Mouse (Mus musculus): ENCODE data around the gene Ptprf. TPM values are rescaled to one million over a fixed set of nuclear protein-coding genes. Genes with fewer than 3 reads are reported as not detected.

The Ptprf gene
- polyA plus RNA-seq, 1 experiment from 2014 or later, result 82.7 TPM

DNA sequence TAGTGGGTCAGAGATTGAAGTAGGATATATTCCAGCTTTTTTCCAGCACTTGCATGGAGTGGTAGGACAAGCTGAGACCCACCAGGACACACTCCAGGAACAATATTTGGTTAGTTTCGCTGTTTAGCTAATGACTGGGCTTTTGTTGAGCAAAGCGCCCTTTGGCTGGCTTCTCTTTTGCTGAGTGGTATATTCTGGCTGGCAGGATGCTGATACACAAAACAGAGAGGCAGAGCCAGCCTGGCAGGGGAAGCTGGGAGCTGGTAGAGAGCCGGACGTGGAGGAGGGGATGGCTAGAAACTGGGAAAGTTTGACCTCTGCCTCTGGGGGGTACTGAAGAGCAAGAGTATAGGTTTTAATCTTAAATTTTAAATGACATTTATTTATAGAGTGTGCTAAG, 13.8 kb upstream of the Ptprf start:
- Histone ChIP-seq H3K27ac (no peak overlapping the region), H3K36me3 (no peaks in the 10 kb centered on the region), H3K4me1 (peaks cover 10% of the 10 kb centered on the region; the same call in 1 of the 2 replicates), H3K4me3 (no peak overlapping the region), H3K9ac (no peak overlapping the region), H3K27me3 (no peaks in the 10 kb centered on the region), H3K9me3 (no peaks in the 10 kb centered on the region), H3K4me2 (no peak overlapping the region)
- WGBS, result 49% methylated on average over 4 of the region's 4 CpGs
- no peak for ATAC-seq (ENCODE audit: insufficient number of reproducible peaks, low FRiP score, low TSS enrichment, low read depth)

GRCm38 (mm10) chr4:118297844-118298243, 6.6 kb upstream of the Ptprf start:
- Histone ChIP-seq H3K27me3 (no peaks in the 10 kb centered on the region), H3K4me3 (no peak overlapping the region), H3K4me1 (peaks cover 7% of the 10 kb centered on the region), H3K9ac (no peak overlapping the region), H3K36me3 (no peaks in the 10 kb centered on the region), H3K27ac (no peak overlapping the region), H3K4me2 (no peak overlapping the region), H3K9me3 (no peaks in the 10 kb centered on the region)
- ATAC-seq (ENCODE audit: insufficient number of reproducible peaks, low FRiP score, low TSS enrichment, low read depth), result no peak
- WGBS, result 8% methylated on average over 5 of the region's 5 CpGs

- WGBS, result 53% methylated on average over 17 of the region's 17 CpGs
- Histone ChIP-seq H3K4me2 (no peak overlapping the region), H3K4me1 (peaks cover 7% of the 10 kb centered on the region), H3K27me3 (no peaks in the 10 kb centered on the region), H3K9me3 (no peaks in the 10 kb centered on the region), H3K36me3 (no peaks in the 10 kb centered on the region), H3K27ac (no peak overlapping the region), H3K9ac (no peak overlapping the region), H3K4me3 (no peak overlapping the region)
- ATAC-seq (ENCODE audit: insufficient number of reproducible peaks, low FRiP score, low TSS enrichment, low read depth), result no peak
Measured at GRCm38 (mm10) chr4:118295651-118296561, 4.7 kb upstream of the Ptprf start.

DNA sequence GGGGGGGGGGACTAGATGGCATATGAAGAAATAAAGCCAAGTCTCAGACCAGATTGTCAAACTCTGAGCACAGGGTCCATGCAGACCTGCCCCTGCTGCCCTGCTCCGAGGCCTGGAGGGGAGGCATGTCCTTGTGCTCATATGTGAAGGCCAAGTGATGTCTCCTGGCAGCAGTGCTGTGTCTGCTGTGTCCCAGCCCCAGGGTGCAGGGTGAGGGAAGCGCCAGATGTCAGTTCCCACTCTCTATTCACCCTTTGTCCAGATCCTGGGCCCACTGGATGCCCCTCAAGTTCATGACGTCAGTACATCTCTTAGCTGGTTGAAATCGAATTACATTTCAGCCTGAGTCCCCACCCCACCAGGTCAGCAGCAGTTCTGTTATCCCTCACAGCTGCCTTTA, 3.6 kb upstream of the Ptprf start:
- no peaks in the 10 kb centered on the region for H3K27me3 ChIP-seq
- no peak overlapping the region for H3K27ac ChIP-seq
- no peak for ATAC-seq (ENCODE audit: insufficient number of reproducible peaks, low FRiP score, low TSS enrichment, low read depth)
- no peaks in the 10 kb centered on the region for H3K36me3 ChIP-seq
- no peaks in the 10 kb centered on the region for H3K9me3 ChIP-seq
- H3K4me1 ChIP-seq, result peaks cover 10% of the 10 kb centered on the region
- H3K4me3 ChIP-seq, result no peak overlapping the region
- no peak overlapping the region for H3K9ac ChIP-seq
- 70% methylated on average over 4 of the region's 4 CpGs for WGBS
- H3K4me2 ChIP-seq, result no peak overlapping the region

- Histone ChIP-seq H3K4me1 (peaks cover 23% of the 10 kb centered on the region), H3K27ac (no peak overlapping the region), H3K4me2 (no peak overlapping the region), H3K4me3 (no peak overlapping the region), H3K27me3 (no peaks in the 10 kb centered on the region), H3K36me3 (no peaks in the 10 kb centered on the region), H3K9me3 (no peaks in the 10 kb centered on the region), H3K9ac (no peak overlapping the region)
- ATAC-seq (ENCODE audit: insufficient number of reproducible peaks, low FRiP score, low TSS enrichment, low read depth), result no peak
- WGBS, result 12% methylated on average over 11 of the region's 11 CpGs
Measured at GRCm38 (mm10) chr4:118292741-118293306, 1.6 kb upstream of the Ptprf start.

DNA sequence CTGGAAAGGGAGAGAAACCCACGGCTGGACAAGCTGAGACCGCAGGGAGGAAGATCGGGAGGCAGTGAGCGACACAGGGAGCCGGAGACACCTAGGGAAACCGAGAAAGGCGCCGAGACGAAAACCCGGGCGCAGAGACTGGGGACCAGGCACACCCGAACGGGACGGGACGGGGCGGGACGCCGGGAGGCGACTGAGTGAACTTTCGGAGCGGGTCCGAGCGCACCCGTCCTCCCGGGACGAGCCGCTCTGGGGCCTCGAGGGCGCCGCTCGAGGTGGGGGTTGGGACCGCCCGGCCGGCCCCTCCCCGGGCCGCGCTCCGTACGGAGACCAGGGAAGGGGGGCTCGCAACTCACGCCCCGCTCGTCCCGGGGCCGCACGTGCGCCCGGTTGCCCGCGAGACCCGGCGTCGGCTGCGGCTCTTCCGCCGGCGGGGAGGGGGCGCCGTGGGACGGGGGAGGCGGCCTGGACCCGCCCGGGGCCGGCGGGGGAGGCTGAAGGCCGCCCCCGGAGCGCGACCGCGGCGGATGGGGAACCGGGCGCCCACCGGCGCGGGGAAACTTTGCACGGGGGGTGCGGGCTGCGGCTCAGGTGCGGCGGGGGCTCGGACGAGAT, 682 bp downstream of the Ptprf start:
- H3K36me3 ChIP-seq, result no peaks in the 10 kb centered on the region
- peak overlapping the region; percentile 70 for H3K4me2 ChIP-seq
- WGBS, result under 1% methylated on average over 69 of the region's 84 CpGs
- peak overlapping the region; percentile 76 for H3K9ac ChIP-seq
- H3K4me3 ChIP-seq, result peak overlapping the region; percentile 79
- H3K4me1 ChIP-seq, result peaks cover 26% of the 10 kb centered on the region
- H3K9me3 ChIP-seq, result no peaks in the 10 kb centered on the region
- 0 out of 2 replicates have a peak, but pooled peaks have one; percentile 16 for ATAC-seq (ENCODE audit: insufficient number of reproducible peaks, low FRiP score, low TSS enrichment, low read depth)
- H3K27me3 ChIP-seq, result no peaks in the 10 kb centered on the region
- H3K27ac ChIP-seq, result peak overlapping the region; percentile 89

- peak overlapping the region; percentile 79 for H3K4me3 ChIP-seq
- peaks cover 31% of the 10 kb centered on the region for H3K4me1 ChIP-seq
- H3K27me3 ChIP-seq, result no peaks in the 10 kb centered on the region
- peak overlapping the region; percentile 70 for H3K4me2 ChIP-seq
- peak overlapping the region; percentile 89 for H3K27ac ChIP-seq
- H3K9me3 ChIP-seq, result no peaks in the 10 kb centered on the region
- H3K36me3 ChIP-seq, result peaks cover 2% of the 10 kb centered on the region; the same call in 1 of the 2 replicates
- ATAC-seq (ENCODE audit: insufficient number of reproducible peaks, low FRiP score, low TSS enrichment, low read depth), result no peak
- peak overlapping the region; percentile 76 for H3K9ac ChIP-seq
- WGBS, result under 1% methylated on average over 12 of the region's 12 CpGs
Measured at GRCm38 (mm10) chr4:118289960-118290415, 1.2 kb downstream of the Ptprf start.

DNA sequence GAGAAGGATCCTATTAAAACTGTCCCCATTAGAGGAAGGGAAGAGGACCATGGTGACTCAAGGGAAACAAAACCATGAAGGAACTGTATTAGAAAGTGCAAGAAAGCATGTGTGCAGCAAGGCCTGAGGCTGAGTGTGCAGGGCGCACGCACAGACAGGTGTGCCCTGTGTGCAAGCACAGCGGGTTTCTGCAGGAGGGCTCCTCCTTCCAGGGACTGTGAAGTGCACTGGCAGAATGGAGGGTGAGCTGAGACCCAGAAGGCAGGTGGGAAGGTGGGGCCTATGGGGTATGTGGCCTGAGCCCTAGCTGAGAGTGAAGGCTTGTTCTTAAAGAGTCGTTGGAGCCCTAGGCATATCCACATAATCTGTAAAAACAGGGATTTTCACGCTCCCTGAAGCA, 1.9 kb downstream of the Ptprf start:
- H3K27ac ChIP-seq, result peak overlapping the region; percentile 89
- ATAC-seq (ENCODE audit: insufficient number of reproducible peaks, low FRiP score, low TSS enrichment, low read depth), result no peak
- H3K27me3 ChIP-seq, result no peaks in the 10 kb centered on the region
- H3K9me3 ChIP-seq, result no peaks in the 10 kb centered on the region
- peaks cover 32% of the 10 kb centered on the region for H3K4me1 ChIP-seq
- peak overlapping the region; percentile 79 for H3K4me3 ChIP-seq
- peak overlapping the region; percentile 70 for H3K4me2 ChIP-seq
- 43% methylated on average over 5 of the region's 5 CpGs for WGBS
- peaks cover 9% of the 10 kb centered on the region for H3K36me3 ChIP-seq
- H3K9ac ChIP-seq, result peak overlapping the region; percentile 76; the same call in 1 of the 2 replicates

- H3K27me3 ChIP-seq, result no peaks in the 10 kb centered on the region
- no peaks in the 10 kb centered on the region for H3K9me3 ChIP-seq
- H3K27ac ChIP-seq, result no peak overlapping the region
- peaks cover 32% of the 10 kb centered on the region for H3K4me1 ChIP-seq
- WGBS, result 66% methylated on average over 6 of the region's 6 CpGs
- peaks cover 12% of the 10 kb centered on the region for H3K36me3 ChIP-seq
- H3K4me3 ChIP-seq, result 0 out of 2 replicates have a peak overlapping the region, but pooled peaks have one; percentile 79
- no peak overlapping the region for H3K9ac ChIP-seq
- peak overlapping the region; percentile 70 for H3K4me2 ChIP-seq
- ATAC-seq (ENCODE audit: insufficient number of reproducible peaks, low FRiP score, low TSS enrichment, low read depth), result no peak
Measured at GRCm38 (mm10) chr4:118288531-118288930, 2.7 kb downstream of the Ptprf start.

GRCm38 (mm10) chr4:118286202-118286601, 5.0 kb downstream of the Ptprf start:
- no peaks in the 10 kb centered on the region for H3K27me3 ChIP-seq
- H3K27ac ChIP-seq, result no peak overlapping the region
- H3K4me3 ChIP-seq, result no peak overlapping the region
- no peak overlapping the region for H3K4me2 ChIP-seq
- WGBS, result 72% methylated on average over 5 of the region's 5 CpGs
- no peaks in the 10 kb centered on the region for H3K9me3 ChIP-seq
- no peak for ATAC-seq (ENCODE audit: insufficient number of reproducible peaks, low FRiP score, low TSS enrichment, low read depth)
- peaks cover 16% of the 10 kb centered on the region for H3K36me3 ChIP-seq
- H3K9ac ChIP-seq, result no peak overlapping the region
- H3K4me1 ChIP-seq, result peaks cover 48% of the 10 kb centered on the region

DNA sequence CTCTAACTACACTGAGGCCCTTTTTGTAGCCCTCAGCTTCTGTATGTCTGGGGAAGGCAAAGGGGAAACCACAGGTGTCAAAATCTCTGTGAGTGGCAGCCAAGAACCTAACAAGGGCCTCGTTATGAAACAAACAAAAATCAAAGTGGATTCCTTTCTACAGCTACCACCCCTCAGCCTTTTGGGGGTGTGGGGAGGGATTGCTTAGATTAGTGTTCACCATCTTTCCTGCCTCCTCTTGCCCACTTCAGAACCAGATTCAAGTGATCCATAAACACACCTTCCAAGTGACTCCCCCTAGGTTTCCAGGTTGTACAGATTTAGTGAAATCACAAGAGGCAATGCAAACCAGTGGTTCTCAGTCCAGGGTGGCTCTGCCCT, 9.0 kb downstream of the Ptprf start:
- Histone ChIP-seq H3K4me3 (no peak overlapping the region), H3K9ac (no peak overlapping the region), H3K4me1 (peaks cover 53% of the 10 kb centered on the region), H3K27ac (peak overlapping the region; percentile 33; the same call in 1 of the 2 replicates), H3K9me3 (no peaks in the 10 kb centered on the region), H3K36me3 (peaks cover 22% of the 10 kb centered on the region), H3K27me3 (no peaks in the 10 kb centered on the region), H3K4me2 (no peak overlapping the region)
- ATAC-seq (ENCODE audit: insufficient number of reproducible peaks, low FRiP score, low TSS enrichment, low read depth), result no peak
- WGBS, result 27% methylated on average over 1 of the region's 1 CpGs

All from limb, embryonic 15.5 days (tissue).